Mouse (Mus musculus) stomach, postnatal 0 days (tissue): ENCODE results near the gene Tmem222.

Experiments used
- CTCF ChIP-seq: IDR thresholded peaks from 2 replicates; pipeline ENCODE4 v1.5.1; 2016; ENCODE audit warnings: antibody characterized with exemption, low read depth, mild to moderate bottlenecking, moderate library complexity
- EP300 ChIP-seq: optimal IDR thresholded peaks from 2 replicates; pipeline ENCODE3; 2016; ENCODE audit warnings: antibody characterized with exemption

DNA sequence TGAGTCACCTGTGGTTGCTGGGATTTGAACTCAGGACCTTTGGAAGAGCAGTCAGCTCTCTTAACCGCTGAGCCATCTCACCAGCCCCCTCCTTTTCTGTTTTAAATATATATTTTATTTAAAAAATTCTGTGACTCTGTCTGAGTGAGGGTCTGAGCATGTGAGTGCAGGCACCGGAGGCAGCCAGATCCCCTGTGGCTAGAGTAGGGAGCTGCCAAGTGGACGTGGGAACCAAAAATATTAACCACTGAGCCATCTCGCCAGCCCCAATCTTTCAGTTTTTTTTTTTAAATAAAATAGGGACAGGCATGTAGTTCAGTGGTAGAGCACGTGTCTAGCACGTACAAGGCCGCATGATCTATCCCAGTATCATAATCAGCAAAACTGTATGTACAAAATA is 27.2 kb upstream of the Tmem222 start:
- TF ChIP-seq CTCF (no peak), EP300 (no peak)
